Mouse (Mus musculus): ENCODE data around the gene Igsf11. TPM values are rescaled to one million over a fixed set of nuclear protein-coding genes. Genes with fewer than 3 reads are reported as not detected.
A peak's percentile ranks its signal among the peaks of the same experiment; 100 is the strongest.

Igsf11 gene
- total RNA-seq, 2 experiments from 2014 or later = 38.7 to 46.0 TPM

DNA sequence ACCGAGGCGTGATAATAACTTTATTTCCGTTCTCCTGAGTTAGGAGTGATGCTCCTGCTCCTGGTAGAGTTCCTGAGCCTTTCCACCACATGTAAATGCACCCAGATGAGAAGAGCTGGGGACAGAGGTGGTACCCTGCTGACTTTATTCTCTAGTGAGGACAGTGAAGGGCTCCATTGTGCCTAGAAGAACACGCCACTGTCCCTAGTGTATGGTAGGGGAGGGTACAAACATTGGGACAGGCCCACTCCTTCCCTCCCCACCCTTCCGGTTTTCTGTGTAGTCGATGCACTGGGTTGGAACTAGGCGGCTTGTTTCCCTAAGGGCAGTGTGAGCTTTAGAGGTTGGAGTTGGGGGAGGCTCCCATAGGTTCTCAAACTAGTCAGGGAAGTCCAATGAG is 36.3 kb downstream of the Igsf11 start:
- DNase-seq (ENCODE audit: extremely low spot score in 1 of 2, low spot score in 1 of 2) = no peak

DNA sequence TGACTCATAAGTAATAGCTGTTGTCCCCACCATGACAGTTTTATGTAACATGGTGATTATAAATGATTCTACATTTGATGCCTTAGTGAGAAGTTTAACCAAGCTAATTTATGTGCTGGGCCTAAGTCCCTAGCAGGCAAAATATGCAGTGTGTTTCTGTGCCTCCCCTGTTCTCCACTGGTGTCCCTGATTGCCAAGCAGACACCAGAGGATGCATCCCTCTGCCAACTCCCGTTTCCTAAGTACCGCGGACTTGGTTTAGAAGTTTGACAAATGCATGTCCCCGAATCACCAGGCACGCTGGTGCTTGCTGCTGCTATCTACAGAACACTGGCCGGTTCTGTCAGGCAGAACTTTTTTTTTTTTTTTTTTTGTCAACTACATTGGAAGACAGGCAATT is 39.0 kb downstream of the Igsf11 start:
- DNase-seq (ENCODE audit: extremely low spot score in 1 of 2, low spot score in 1 of 2) = no peak

DNA sequence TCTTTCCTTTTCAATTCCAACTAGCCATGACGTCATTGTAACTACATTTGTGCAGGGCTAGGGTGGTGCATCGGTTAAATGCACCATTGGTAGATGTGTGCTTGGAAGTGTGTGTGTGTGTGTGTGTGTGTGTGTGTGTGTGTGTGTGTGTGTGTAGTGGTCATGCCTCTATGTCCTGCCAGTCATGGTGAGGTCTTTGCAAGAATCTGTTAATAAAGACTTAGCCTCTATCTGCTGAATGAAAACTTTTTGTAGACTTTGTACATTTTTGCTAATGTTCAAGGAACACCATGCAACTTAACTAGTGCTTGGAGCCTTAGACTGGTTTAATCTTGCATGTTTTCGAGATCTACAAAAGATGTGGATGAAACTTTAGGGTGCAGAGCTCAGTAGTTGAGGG is 48.3 kb downstream of the Igsf11 start:
- DNase-seq (ENCODE audit: extremely low spot score in 1 of 2, low spot score in 1 of 2) = no peak

DNA sequence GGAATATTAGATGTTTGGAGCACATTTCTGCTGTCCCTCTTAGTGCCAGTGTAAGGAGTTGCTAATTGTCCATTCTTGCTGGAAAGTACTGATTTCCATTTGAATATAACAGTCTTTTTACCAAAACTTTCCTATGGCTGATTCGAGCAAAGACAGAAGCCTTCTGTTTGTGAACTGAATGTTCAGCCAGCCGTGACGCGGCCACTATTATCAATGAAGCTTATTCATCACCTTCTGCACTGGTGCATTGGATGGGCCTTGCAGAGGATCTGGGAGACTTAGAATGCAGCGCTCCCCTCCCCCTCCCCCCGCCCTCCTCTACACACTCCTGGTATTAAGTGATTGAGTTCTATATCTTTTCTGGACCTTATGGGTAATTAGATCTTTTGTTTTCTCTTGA is 48.8 kb downstream of the Igsf11 start:
- DNase-seq (ENCODE audit: extremely low spot score in 1 of 2, low spot score in 1 of 2) = peak in 1 of 2 experiments; percentile 53

DNA sequence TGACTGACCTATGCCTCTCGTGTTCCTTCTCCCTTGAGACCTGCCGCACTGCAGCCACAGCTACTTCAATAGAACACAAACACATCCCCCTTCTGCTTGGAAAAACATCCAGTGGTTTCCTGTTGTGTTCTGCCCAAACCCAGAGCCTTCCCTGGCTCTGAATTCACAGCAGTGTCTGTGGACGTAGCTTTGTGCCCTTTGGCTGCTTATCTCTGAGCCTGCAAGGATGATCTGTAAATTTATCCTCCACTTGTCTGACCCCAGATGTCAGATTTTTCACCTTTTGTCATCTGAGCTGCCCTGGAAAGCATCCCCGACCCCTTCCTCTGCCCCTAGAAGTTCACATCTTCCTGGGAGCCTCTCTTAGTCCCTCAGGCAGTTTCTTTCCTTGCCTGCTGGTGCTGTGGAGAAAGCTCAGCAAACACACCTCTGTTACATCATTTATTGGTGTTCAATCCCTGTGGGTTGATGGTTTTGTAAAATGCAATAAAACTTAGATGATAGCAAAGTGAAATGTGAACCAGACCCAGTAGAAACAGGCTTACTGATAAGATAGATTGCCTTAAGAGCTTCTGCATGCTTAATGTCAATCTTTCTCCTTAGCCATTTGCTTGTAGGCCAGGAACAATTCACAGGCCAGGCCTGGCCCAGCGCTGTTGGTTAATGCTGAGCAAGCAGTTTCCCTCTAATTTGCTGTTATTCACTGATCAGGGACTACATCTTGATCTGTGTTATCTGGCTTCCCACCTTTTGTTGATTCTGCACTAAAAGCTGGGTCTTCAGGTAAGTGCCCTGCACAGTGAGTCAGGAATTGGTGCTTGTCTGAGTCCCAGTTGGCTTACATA is 51.5 kb downstream of the Igsf11 start:
- DNase-seq (ENCODE audit: extremely low spot score in 1 of 2, low spot score in 1 of 2) = no peak

DNA sequence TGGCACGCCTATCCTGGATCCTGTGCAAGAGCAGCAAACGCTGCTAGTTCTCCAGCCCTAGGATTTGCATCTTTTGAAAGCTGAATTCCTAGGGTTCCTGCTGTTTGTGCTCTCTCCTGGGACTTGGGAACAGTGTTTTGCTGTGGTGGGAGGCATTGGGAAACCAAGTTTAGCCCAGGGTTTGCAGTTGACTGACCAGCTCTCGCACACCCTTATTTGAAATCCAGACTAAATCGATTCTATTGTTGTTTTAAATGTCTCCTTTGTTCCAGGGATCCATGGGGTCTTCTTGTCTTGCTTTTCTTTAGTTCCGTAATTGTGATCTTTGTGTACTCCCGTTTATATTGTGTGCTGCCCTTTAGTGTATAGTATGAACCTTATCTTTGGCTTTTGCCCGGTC is 52.6 kb downstream of the Igsf11 start:
- DNase-seq (ENCODE audit: extremely low spot score in 1 of 2, low spot score in 1 of 2) = no peak

DNA sequence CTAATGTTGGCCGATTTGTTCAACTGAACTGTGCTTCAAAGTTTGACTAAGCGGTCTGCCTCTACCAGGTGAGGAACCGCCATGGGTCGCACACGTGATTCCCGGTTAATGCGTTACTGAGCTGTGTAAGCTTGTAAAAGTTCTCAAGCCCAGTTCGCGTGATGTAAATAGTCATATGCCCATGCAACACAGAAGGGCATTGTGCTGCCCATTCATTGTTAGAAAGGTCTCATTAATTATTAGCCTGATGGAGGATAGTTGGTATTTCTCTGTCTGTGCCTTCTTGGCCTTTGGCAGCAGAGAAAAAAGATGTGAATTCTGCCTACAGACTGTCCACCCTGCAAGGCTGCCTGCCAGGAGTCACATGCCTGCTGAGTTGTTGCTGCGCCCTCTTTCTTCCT is 53.1 kb downstream of the Igsf11 start:
- no peak for DNase-seq (ENCODE audit: extremely low spot score in 1 of 2, low spot score in 1 of 2)

DNA sequence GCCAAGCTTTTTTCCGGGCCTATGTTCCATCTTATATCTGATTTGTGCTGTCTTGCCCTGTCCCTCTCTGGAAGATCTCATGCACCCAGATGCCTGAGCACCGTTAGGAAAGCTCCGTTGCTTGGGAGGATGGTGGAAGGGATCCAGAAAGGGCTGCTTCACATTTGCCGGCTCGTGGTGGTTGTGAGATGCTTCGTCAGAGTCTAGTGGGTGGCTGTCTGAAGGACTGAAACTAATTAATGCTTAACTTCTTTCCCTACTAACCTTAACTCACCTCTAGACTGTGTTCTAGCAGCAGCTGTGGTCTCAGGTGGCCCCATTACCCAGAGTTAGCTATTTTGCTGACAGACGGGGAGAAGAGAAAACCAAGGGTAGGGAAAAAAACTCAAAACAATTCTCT is 54.0 kb downstream of the Igsf11 start:
- DNase-seq (ENCODE audit: extremely low spot score in 1 of 2, low spot score in 1 of 2) = no peak

DNA sequence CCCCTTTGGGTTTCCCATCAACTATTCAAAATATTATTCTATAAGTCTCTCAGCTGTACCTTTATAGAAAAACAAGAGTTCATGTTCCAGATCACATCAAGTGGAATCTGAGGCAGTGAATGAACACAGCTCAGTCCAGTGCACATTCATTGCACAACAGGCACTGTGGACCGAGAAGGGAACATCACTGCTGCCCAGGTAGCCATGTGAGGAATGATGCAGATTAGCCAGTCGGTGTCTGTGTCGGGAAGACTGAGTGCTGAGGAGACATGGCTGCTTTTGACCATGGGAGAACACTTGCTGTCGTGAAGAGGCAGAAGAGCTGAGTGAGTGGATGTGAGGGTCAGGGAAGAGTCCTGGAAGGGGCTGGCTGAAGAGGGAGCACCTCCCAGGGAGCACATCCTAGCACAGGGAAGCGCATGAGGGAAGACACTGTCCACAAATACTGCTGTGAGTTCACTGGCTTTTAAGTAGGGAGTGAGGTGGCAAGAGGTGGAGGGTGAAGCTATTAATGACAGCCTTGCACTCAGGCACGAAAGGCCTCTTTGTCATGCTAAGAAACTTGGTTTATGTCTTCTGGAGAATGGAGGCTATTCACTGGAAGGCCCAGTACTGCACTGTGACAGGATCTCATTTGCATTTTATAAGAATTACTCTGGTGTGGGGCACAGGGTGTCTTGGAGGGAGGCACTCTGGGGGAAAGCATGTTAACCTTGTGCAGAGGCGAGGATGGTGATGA is 54.8 kb downstream of the Igsf11 start:
- no peak for DNase-seq (ENCODE audit: extremely low spot score in 1 of 2, low spot score in 1 of 2)

DNA sequence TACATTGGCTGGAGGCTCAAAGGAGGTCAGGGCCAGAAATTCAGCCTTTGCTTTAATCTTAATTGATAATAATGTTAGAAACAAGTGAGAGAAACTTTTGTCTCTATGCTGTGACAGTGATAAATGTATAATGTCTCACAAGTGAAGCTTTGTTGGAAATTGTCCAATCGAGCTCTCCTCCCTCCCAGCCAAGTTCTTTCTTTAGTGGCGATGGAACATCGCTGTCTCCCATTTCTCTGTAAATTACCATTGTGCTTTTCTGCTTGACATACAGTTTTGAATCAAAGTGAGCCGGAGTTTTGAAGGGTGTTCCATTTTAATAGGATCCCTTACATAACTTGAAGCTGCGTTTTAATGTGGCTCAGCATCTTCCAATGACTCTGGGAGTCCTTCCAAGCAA is 56.0 kb downstream of the Igsf11 start:
- DNase-seq (ENCODE audit: extremely low spot score in 1 of 2, low spot score in 1 of 2) = no peak

DNA sequence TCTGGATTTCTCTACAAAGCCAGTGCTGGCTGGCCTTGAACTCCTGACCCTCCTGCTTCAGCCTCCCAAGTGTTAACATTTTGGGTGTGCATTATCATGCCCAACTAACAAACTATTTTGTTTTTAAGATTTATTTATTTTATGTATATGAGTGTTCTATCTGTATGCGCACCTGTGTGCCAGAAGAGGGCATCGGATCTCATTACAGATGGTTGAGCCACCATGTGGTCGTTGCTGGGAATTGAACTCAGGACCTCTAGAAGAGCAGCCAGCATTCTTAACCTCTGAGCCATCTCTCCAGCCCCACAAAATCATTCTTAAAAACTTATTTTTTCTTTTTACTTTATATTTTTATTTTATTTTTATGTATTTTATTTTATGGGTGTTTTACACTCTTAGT is 60.4 kb downstream of the Igsf11 start:
- DNase-seq (ENCODE audit: extremely low spot score in 1 of 2, low spot score in 1 of 2) = no peak

DNA sequence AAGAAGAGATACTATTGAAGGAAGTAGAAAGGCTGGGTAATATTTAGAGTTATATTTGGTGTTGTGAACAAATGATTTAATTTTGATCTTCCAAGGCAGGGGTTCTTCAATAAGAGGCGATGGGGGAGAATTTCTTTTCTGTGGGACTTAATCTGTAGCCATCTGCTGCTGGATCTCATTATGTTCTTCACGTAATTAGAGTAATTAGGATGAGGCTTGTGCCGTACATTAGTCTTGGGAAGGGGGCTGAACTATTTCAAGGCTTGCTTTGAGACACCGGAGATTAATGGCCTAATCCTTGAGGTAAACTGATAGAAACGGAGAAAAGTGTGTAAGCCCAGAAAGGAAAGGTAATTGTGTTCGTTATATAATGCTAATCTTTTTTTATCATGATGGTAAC is 61.4 kb downstream of the Igsf11 start:
- DNase-seq (ENCODE audit: extremely low spot score in 1 of 2, low spot score in 1 of 2) = no peak

DNA sequence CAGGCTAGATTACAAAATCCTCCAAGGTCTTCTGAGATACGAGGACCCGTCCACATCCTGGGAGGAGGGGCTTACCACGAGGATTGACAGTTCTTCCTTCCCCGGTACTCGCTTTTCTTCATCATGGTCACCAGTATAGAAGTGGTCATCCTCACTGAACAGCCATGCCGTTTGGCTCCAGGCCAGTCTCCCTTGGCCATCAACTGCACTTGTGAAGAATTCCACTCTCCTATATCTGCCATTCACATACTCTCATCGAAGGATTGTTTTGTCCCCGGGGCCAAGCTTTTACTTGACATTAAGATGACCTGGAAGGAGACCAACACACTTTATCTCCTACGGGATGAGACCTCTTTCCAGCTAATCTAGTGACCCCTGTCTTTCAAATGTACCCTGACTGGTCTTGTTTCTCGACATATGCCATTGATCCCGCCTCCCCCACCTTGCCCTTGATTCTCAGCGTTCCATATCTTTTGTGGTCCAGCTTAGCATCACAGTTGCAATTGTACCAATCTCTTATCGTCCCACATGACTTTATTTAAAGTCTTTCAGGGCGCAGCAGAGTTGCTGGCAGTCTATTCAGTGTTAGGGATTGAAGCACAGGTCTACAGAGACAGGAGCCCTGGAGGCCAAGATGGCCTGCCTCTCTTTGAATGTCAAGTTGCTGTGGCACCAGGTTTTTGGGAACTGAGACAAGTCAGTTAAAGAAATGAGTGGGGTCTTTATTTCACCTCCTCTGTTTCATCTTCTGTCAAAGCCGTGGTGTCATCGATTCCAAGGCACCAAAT is 62.2 kb downstream of the Igsf11 start:
- no peak for DNase-seq (ENCODE audit: extremely low spot score in 1 of 2, low spot score in 1 of 2)

DNA sequence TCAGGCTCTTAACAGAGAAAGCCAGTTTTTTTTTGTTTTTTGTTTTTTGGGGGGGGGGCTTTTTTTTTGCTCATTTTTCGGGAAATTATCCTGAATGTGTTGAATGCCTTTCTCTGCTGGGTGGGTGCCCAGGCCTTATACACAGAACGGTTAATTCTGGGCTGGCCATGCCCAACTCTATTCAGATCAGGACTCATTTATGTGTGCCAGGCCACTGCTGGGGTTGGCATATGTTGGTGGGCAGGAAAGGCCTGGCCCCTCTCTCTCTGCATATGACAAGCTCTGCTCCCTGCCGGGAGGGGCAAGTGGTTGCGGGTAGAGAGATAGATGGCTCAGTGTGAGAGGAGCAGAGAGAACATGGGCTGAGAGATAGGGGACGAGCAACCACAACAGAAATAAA is 62.8 kb downstream of the Igsf11 start:
- no peak for DNase-seq (ENCODE audit: extremely low spot score in 1 of 2, low spot score in 1 of 2)

DNA sequence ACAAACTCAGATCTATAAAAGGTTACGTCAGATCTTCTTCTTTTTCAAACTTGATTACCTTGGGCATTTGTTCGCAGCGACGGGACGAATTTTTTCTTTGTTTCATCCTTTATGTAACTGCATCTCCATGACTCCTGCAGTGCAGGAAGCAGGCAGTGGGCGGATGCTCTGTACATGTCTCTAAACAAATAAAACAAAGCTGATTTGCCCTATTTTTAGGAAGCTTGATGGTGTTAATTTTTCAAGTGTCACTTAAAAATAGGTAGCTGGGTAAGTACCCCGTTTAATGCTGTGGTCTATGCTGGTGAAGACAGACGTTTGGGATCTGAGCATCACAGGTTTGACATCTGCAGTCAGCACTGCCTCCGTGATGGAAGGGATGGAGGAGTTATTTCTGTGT is 66.3 kb downstream of the Igsf11 start:
- DNase-seq (ENCODE audit: extremely low spot score in 1 of 2, low spot score in 1 of 2) = no peak

DNA sequence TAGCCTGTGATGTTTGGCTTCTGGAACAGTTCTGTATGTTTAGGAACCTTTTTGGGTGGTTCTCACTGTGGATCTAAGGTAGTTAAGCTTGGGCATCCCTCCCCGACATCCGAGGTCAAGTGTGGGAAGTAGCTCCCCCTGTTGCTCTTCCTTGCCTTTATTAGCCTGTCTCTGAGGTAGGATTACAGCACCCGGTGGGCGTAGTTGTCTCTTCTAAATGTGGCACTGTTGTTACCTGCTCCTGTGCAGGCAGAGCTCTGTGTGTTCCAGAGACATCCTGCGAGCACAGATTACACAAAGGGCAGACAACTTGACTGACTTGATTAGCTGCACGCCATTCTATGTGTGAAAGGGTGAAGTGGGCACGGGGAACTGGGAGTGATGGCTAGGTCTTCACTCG is 68.1 kb downstream of the Igsf11 start:
- DNase-seq (ENCODE audit: extremely low spot score in 1 of 2, low spot score in 1 of 2) = no peak

DNA sequence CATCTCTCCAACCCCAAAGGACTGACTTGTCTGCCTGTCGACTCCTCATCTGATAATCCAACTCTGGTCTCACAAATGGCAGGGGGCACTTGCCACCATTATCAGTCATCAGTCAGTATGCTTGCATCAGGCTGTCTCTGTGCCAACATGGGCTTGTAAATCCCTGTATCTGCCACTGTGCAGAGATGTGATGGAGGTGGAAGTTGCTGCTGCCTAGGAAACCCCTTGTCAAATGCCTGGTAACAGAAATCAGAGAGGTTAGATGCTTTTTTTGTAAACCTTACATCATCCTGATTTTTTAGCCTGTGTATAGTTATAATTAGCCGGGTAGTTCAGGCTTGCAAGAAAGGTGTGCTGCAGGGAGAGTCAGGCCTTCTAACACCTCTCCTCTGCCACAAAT is 69.4 kb downstream of the Igsf11 start:
- DNase-seq (ENCODE audit: extremely low spot score in 1 of 2, low spot score in 1 of 2) = no peak

DNA sequence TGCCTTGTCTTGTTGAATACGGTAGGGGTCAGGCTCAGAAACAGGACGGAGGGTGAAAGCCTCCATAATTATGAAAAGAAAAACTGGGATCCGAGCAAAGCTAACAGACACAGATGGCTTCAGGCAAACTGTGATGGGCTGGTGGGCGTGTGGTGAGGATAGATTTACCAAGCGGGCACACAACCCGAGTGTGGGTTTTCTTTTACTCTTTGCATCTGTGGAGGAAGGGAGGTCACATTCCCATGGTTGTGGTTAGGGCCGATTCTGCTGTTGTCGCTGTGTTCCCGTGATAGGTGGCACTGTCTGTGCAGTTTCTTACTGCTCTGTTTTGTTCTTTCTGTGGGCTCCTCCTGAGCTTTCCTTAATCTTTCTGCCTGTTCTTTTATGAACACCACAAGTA is 70.2 kb downstream of the Igsf11 start:
- DNase-seq (ENCODE audit: extremely low spot score in 1 of 2, low spot score in 1 of 2) = no peak

DNA sequence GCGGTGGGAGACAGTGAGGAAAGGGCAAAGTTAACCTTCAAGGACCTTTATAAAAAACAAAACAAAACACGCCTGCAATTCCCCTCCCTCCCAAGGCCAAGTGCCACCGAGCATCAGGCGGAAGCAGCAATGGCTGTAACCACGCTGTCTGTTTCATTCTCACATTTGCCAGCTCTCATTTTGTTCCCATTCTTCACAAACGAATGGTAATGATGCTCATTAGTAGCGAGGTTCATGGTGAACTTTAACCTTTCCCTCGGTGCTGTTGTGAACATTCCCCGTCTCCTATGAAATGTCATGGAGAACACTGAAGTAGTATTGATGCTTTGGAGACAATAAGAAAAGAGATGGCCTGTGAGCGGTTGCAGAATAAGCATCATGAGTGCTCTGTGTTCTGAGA is 74.6 kb downstream of the Igsf11 start:
- DNase-seq (ENCODE audit: extremely low spot score in 1 of 2, low spot score in 1 of 2) = no peak

DNA sequence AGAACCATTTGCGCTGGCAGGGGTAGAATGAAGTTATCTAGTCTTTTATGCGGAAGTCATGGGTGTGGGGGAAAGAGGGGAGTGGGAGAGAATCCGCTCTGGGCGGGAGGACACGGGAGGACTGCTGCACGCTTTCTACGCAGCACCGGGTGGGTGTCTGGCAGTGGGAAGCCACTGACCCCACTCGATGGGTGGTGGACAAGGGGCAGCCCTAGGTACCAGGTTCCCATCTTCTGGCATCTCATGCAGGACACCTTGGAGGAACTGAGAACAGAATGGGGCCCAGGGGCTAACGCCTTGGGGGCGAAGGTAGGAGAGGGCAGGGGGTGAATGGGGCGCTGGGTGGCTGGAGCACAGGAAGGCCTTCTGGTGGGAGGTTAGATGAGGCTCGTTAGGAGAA is 83.7 kb downstream of the Igsf11 start:
- no peak for DNase-seq (ENCODE audit: extremely low spot score in 1 of 2, low spot score in 1 of 2)

DNA sequence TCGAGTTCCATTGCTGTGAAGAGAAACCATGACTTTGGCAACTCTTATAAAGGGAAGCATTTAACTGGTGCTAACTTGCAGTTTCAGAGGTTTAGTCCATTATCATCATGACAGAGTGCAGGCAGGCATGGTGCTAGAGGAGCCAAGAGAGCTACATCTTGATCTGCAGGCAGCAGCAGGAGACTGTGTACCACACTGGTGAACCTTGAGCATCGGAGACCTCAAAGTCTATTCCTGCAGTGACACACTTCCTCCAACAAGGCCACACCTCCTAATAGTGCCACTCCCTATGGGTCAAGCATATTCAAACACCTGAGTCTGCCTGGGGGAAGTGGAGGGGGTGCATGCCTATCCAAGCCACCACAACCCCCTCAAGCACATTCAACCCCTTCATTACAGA is 86.1 kb downstream of the Igsf11 start:
- no peak for DNase-seq (ENCODE audit: extremely low spot score in 1 of 2, low spot score in 1 of 2)

All from layer of hippocampus, postnatal 25 days (tissue).